Mouse (Mus musculus): ENCODE results near the gene Kdelc2.

Gene Kdelc2

DNA sequence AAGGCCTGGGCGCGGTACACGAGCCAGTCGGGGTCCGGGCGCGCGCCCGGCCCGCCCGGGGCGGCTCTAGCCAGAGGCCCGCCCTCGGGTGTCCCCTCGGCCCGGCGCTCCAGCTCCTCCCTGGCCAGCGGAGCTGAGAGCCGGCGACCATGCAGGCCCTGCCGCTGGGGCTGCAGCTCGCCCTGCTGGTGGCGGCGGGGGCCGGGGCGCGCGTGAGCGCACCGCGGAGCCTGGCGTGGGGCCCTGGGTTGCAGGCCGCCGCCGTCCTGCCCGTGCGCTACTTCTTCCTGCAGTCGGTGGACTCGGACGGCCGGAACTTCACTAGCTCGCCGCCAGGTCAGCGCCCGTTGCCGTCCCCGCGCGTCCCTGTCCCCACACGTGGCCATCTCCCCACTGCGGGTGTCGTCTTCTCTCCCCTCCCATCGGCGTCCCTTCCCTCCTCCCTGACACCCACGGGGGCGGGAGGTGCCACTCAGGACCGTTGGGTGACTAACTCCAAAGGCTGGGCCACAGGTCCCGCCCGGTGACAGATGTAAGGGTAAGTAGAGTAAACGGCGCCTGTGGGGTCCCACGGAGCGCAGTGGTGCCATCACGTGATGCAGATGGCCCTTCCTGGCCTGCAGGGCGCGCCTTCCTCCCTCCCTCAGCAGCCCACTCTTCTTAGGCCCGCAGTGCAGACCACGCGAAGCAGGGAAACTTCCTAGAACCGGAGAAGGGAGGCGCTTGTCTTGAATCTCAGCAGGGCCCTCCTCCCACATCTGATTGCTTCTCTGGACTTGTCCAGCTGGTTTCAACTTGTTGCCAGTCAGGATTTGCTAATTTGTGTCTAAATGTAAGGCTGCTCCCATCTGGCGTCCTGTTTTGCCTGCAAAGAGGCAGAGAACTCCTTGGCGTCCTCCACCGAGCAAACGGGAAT lies at the start of gene Kdelc2:
Gene Kdelc2, plus strand, starts transcription at position 75 of the 916 bp plus-strand sequence.
- DNase-seq (ENCODE audit: low spot score in 2 of 2): peak; percentile 17 to 42

DNA sequence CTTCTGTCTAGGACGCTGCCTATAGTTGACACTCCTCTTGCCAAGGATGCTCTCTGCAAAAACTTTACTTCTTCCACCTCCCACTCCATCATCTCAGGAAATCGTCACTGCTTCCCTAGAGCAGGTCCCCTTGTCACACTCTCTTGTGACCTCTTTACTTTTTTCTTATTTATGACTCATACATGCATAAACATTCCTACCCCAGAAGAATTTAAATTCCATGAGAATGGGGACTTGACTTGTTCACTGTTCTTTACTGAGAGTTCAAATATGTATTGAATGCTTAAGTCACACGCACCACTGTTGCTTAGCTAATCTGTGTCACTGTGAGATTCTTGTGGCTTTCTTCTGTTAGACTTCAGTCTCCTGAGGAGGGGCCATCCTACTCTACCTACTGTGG lies 48.7 kb upstream of the Kdelc2 start:
- no peak for DNase-seq (ENCODE audit: low spot score in 2 of 2)

DNA sequence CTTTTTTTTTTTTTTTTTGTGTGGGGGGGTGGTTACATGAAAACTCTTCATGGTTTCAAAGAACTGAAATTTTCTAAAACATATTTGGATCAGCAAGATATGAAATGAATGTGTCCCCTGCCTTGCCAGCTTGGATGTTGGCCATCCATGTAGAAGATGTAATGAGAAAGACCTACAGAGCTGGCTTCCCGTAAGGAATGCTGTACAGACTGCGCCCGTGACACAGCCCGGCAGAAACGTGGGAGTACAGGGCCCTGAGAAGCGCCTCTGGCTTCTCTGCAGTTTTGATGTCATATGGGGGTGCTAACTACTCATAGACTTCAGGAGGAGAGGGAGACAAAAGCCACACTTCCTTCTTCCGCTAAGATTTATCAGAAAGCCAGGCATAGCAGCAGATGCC lies 44.2 kb upstream of the Kdelc2 start:
- DNase-seq (ENCODE audit: low spot score in 2 of 2): no peak

DNA sequence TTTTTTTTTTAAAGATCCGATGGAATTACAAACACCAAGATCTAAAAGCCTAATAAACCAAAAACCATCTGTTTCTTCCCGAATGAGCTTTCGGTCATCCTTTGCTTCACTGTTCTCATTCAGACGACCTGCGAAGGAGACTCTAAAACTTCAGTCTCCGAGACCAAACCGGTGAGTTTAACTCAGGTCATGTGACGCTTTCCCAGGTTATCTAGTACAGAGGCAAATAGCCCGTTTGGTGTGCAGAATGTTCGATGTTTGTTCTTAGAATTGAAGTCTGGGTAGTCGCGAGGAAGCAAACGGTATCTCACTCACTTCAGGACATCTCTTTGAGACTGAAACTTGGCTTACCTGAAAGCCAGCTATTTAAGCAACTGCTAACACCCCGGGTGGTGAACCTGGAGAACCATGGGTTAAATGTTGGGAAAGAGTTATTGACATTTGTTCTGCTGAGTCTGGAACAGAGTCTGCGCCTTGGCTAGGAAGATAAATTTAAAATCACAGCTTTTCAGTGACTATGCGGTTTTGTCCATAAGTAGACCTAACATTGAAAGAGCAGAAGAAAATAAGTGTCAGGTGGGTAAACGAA lies 43.4 kb upstream of the Kdelc2 start:
- no peak for DNase-seq (ENCODE audit: low spot score in 2 of 2)

DNA sequence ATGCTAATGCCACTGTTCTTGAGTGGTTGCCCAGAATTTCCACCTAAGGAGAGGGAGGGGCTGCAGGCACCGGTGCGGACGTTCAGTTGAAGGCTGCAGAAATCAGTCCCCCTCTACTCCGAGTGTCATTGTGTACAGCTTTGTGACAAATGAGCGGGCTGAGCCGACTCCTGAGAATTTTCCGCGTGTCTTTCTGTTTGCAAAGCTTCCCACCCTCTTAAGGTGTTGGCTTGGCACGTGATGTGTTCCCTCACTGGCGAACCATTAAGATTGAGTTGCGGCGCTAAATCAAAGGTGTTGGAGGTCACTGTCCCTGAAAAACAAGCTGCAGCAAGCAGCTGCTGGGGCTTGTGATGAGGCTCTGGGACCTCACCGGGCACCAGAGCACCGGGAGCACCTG lies 42.9 kb upstream of the Kdelc2 start:
- no peak for DNase-seq (ENCODE audit: low spot score in 2 of 2)

DNA sequence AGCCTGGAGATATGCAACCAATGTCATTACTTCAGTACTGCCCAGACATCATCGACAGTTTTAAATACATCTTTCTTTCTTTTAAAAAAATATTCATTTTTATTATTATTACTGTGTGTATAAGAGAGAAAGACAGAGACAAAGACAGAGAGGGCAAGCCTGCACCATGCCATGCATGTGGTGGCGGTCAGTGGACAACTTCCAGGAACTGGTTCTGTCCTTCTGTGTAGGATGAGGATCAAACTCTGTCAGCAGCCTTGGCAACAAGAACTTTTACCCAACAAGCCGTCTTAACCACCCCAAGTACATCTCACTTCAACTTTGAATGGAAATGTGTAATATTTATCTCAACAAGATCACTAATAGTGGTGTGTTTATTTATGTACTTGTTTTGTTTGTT lies 41.8 kb upstream of the Kdelc2 start:
- DNase-seq (ENCODE audit: low spot score in 2 of 2): no peak

DNA sequence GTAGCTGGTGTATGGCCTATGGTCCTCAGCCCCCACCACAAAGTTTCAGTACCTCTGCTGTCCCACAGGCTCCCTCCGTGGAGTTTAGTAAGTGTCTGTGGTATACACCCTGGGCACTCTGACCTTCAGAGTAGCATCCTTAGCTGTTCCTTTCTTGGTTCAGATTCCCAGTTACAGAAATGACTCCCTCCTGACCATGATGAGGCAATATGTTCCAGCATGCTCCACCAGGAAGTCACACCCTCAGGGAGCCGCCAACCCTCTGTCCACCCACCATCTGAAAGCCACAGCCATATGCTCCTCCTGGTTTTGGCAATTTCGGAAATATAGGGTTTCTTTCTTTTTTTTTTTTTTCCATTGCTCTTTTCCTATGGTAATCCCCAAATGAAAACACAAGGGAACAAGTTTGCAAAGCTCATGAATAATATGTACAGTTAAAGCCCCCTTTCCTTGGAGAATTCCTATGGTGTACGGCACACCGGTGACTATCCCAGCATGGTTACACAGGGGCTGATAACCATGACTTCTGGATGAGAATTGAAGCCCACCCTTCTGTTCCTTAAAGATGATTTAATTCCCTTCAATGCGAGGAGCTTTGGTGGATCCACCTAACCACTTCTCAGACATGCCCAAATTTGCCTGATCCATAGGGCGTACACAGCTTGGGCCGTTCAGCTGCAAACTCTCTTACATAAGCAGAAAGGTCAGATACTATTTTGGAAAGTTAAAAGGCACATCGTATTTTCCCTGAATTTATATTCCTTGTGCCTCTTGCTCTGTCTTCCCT lies 39.0 kb upstream of the Kdelc2 start:
- no peak for DNase-seq (ENCODE audit: low spot score in 2 of 2)

DNA sequence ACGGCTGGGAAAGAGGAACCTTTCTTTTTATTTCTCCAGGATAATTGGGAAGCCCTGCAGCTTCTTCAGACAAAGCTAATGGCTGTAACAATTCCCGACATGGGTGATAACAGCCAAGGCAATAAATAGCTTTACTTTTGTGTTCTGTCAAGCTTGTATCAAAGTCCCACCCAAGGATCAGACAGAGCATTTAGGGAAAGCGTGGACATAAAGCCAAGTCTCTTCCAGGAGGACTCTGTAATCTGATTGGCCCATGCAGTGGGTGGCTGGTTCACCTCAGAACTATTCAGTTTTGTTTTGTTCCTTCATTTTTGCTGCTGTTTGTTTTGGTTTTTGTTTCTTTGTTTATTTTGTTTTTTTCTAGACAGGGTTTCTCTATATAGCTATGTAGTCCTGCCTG lies 38.1 kb upstream of the Kdelc2 start:
- DNase-seq (ENCODE audit: low spot score in 2 of 2): no peak

DNA sequence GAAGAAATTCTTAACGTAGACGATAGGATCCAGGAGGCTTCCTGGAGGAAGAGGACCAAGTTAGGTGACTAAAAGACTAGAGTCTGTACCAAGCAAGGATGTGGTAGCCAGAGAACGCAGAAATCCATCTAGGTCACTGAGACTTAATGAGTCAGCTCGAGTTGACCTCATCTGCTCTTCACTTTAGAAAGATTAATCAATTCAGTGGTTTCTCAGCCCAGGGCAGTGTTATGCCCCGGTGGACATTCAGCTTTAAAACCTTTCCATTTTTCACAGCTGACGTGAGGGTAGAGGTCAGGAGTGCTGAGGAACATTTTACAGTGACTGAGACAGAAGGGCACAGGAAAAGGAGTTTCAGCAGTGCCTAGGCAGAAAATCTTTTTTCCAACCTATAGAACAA lies 37.4 kb upstream of the Kdelc2 start:
- DNase-seq (ENCODE audit: low spot score in 2 of 2): no peak

DNA sequence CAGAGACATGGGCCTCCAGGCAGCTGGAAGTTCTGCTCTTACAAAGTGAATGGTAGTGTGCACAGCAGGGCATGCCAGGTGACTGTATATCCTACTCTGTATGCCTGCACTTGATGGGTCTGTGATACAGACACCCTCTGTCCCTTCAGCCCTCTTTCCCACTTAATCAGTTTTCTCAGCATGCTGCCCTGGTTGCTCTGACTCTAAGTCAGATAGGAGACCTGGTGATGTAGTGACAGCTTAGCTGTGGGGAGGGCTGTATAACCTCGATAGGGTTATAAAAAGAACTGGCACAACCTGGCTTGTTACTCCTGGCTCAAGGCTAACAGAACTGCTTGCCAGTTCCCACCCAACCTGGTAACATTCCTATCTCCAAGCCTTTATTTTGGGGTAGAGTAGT lies 34.6 kb upstream of the Kdelc2 start:
- no peak for DNase-seq (ENCODE audit: low spot score in 2 of 2)

DNA sequence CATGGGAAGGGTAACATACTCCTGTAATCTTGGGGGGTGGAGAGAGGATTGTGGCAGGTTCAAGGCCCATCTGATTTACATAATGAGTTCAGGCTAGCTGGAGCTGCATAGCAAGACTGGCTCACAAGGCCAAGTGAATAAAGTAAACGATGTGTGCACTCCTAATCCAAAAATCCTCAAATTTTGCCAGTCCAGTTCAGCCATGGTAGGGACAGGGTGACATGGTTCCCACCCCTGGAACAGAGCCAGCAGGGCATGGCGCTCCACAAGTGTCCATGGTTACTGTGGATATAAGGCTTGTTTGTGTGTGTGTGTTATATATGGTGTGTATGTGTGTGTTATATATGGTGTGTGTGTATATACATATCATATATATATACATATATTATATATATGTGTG lies 33.5 kb upstream of the Kdelc2 start:
- DNase-seq (ENCODE audit: low spot score in 2 of 2): no peak

DNA sequence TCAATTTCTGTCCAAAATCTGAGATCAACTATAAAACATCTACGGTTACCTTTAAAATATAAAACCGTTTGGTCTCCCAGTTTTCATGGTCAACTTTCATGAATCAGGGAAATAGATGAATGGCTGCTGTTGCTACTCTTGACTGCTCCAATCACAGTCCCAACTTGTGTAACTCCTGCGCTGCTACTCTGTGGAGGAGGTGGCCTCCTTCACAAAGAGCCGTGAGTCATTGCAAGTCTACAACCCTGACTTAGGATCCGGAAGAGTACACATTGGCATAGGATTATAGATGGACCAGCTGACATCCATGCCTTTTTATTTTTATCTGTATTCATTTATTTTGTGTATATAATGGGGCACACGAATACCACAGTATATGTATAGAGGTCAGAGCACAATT lies 31.9 kb upstream of the Kdelc2 start:
- DNase-seq (ENCODE audit: low spot score in 2 of 2): no peak

DNA sequence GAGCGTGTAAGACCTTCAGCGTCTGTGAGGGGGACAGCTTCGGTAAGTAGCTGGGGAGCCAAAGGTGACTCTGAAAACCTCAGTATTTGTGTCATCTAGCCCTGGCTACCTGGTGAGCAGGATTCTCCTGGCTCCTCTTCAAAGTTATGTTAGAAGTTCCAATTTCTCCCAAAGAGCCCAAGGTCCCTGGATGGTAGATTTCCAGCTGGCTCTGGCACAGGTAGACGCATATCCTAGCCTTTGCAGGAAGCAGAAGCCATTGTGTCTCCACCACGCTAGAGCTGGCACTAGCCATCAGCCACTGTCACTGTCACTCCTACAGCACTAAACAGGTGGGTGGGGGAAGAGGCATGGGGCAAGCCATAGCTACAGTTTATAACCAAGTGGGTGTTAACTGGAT lies 30.7 kb upstream of the Kdelc2 start:
- no peak for DNase-seq (ENCODE audit: low spot score in 2 of 2)

DNA sequence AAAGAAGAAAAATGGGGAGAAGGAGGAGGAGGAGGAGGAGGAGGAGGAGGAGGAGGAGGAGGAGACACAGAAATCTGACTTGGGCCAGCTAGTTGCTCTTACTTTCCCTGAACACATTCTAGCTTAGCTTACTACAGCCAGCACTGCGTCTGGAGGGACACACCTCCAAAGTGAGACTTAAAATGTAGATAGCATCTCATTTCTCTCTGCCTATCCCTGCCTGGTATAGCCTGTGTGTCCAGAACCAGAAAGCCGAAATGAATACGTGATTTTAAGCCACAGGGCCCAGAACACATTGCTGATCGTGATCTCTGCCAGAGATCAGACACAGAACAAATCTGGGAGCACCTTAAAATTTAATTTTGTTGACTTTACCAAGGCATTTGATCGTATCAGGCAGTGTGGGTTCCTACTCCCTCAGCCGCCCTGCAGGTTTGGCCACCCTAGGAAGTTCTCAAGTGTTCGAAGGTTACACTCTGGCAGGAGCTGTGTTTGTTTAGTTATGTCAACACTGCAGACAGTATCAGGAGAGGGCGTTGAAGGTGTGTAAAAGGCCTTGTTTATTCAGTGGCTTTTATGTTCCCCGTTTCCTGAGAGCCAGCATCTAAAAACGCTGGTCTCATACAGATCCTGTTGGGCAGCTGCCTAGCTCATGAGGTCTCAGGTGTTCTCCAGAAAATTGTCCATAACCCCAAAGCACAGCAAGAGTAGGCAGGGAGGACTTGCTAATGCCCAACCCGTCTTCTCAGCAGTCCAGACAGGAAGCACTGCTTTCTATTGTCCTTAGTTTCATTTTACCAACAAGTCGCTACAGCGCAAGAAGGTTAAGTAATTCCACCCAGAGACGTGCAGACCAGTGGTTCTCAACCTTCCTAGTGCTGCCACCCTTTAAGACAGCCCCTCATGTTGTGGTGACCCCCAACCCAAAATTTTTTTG lies 27.3 kb upstream of the Kdelc2 start:
- no peak for DNase-seq (ENCODE audit: low spot score in 2 of 2)

DNA sequence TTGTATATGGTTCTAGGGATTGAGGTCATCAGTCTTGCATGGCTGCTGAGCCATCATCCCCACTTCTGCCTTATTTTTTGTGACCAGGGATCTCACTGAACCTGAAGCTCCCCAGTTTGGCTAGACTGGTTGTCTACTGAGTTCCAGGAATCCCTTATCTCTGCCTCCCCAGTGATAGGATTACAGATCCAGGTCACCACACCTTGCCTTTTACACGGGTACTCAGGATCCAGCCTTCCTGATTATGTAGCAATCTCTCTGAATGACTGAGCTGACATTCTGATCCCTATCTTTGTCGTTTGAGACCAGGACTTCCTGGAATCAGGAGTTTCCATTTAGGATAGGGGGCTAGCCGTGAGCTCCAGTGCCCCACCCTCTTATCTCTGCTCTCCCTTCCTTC lies 12.5 kb upstream of the Kdelc2 start:
- DNase-seq (ENCODE audit: low spot score in 2 of 2): no peak

DNA sequence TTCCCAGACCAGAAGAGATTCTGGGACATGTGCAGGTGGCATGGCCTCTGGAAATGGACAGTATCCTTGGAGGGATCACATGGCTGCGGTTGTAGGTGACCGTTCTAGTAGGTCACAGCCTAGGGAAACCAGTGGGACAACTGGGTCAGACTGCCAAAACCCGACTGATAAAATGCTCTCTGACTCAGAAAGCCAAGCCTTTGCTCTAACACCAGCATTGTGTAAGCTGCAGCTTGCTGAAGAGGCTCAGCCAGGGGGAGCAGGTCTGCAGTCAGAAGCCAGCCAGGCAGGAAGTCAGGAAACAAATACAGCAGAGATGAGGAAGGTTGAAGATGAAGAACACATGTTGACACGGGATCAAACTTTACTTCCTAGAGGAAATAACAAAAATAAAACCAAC lies 7.9 kb upstream of the Kdelc2 start:
- DNase-seq (ENCODE audit: low spot score in 2 of 2): no peak

DNA sequence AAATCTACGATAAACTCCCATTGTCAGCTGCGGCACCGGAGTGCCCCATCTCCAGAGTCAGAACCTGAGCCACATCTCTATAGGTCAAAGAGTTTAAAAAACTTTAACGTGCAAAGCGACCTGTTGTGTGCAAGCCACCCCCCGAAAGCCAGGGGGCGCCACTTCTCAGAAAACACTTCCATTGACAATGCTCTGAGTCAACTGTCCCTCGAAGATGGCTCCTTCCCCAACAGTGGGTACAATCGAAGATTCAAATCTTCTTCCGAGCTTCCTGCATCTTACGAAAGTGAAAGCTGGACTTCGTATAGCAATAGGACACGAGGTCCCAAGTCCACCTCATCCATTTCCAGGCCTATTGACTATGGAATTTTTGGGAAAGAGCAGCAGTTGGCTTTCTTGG lies 7.0 kb upstream of the Kdelc2 start:
- DNase-seq (ENCODE audit: low spot score in 2 of 2): no peak

DNA sequence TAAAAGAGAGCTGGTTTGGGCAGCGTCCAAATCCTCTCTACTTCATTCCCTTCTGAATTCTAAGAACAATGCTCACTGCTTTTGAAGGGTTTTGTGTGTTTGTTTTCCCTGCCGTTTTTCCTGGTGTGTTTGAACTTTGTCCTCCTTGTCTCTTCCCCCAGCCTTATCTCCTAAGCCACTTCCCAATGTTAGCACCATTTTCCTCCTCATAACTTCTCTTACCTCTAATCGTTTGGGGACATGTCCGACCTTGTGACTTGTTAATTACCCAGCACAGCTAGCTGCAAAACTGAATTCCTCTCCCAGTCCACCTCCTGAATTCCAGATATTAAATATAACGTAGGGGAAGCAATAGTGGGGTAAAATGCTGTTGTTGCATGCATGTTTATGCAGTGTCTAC lies 6.2 kb upstream of the Kdelc2 start:
- DNase-seq (ENCODE audit: low spot score in 2 of 2): no peak

DNA sequence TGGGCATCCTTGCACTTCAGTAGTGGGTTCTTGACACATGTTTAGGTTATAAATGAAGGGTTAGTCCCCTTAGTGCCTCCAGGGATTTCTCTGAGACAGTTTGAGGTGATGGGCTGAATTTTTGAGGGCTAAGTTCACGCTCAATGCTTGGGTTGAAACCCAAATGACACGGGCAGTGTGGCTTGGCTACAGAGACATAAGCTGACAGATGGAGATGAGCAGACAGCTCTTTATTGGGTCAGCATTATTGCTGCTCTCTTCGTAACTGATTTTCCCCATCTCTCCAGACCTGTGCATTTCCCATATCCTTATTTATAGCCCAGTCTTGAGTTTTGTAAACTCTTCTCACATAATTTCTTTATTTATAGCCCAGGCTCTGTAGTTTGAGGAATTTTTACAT lies 5.7 kb upstream of the Kdelc2 start:
- DNase-seq (ENCODE audit: low spot score in 2 of 2): no peak

DNA sequence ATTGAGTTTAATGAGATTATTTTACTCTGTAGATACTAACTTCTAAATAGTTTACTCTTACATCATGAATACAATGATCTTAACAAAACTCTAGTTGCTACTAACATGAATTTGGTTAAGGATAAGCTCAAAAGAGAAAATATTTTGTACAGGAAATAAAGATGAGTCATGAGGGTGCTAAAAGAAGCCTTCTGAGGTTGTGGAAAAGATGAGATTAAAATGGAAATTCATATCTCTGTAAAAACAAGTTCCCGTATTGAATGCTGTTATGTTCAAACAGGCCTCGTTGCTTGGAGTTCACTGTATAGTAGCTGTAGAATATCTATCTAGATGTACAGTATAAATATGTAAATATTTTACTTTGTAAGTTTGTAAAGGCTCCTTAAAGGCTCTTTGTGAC lies 3.2 kb upstream of the Kdelc2 start:
- no peak for DNase-seq (ENCODE audit: low spot score in 2 of 2)

DNA sequence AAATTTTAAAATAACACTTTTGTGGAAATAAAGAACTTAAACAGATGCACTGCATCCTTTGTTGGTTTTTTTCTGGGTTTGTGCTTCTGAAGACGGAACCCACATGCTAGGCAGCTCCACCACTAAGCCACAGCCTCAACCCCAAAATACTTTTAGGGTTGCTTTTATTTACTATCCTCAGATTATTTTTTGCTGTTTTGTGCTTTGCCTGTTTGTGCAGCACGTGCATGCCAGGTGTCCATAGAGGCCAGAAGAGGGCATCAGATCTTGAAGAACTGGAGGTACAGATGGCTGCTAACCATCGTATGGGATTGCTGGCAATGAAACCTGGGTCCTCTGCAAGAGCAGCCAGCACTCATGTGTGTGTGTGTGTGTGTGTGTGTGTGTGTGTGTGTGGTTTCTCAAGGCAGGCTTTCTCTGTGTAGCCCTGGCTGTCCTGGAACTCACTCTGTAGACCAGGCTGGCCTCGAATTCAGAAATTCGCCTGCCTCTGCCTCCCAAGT lies 2.7 kb upstream of the Kdelc2 start:
- no peak for DNase-seq (ENCODE audit: low spot score in 2 of 2)

Measured in spleen, postnatal 36 days (tissue).